Mouse (Mus musculus) CH12.LX (cell line): ENCODE results near the gene Gbgt1.

Experiments used
- MAZ ChIP-seq: IDR thresholded peaks from 2 replicates; pipeline ENCODE4 v1.6.1; 2012; ENCODE audit warnings: low read depth, mild to moderate bottlenecking, inconsistent platforms, low read length, improper control_type of control experiment, moderate library complexity
- MXI1 ChIP-seq: IDR thresholded peaks from 2 replicates; pipeline ENCODE4 v1.6.1; 2011; ENCODE audit warnings: mild to moderate bottlenecking, low read depth, low read length, improper control_type of control experiment
- POLR2A ChIP-seq: IDR thresholded peaks from 2 replicates; pipeline ENCODE4 v1.6.1; 2011; ENCODE audit warnings: low read depth, mild to moderate bottlenecking, improper control_type of control experiment, low read length
- UBTF ChIP-seq: IDR thresholded peaks from 2 replicates; pipeline ENCODE4 v1.6.1; 2012; ENCODE audit warnings: low read depth, mild to moderate bottlenecking, inconsistent platforms, low read length, improper control_type of control experiment, moderate library complexity

- TF ChIP-seq UBTF (no peak), POLR2A (no peak), MAZ (no peak), MXI1 (no peak)
These were observed 43.3 kb downstream of the Gbgt1 start for GRCm38 (mm10) chr2:28539949-28540348.
